Mouse (Mus musculus) MEL (cell line): ENCODE measurements around the gene Brd3os.

Experiments used
- BHLHE40 ChIP-seq: IDR thresholded peaks from 2 replicates; pipeline ENCODE4 v1.6.1; 2012; ENCODE audit warnings: low read depth, mild to moderate bottlenecking, inconsistent platforms, low read length, improper control_type of control experiment, borderline replicate concordance
- CTCF ChIP-seq, 3 experiments: IDR thresholded peaks in 2 of 3; conservative IDR thresholded peaks in 1 of 3; 2 replicates each; pipeline ENCODE4 v1.5.1; 2011 to 2012; ENCODE audit warnings: low read length in 3 of 3, low read depth in 2 of 3, mild to moderate bottlenecking in 2 of 3, improper control_type of control experiment in 1 of 3, inconsistent platforms in 1 of 3, mixed read lengths in 1 of 3, moderate library complexity in 1 of 3; ENCODE audit not compliant: control insufficient read depth in 1 of 3, insufficient read depth in 1 of 3, poor library complexity in 1 of 3, severe bottlenecking in 1 of 3
- KAT2A ChIP-seq: conservative IDR thresholded peaks from 2 replicates; pipeline ENCODE4 v1.6.1; 2012; ENCODE audit warnings: low read depth, low read length, improper control_type of control experiment, inconsistent platforms
- POLR2A ChIP-seq, 2 experiments: IDR thresholded peaks; 2 replicates each; pipeline ENCODE4 v1.6.1; 2011 to 2012; ENCODE audit warnings: low read length in 2 of 2, mild to moderate bottlenecking in 2 of 2, control low read depth in 1 of 2, improper control_type of control experiment in 1 of 2, low read depth in 1 of 2, moderate library complexity in 1 of 2; ENCODE audit not compliant: control insufficient read depth in 1 of 2, insufficient read depth in 1 of 2, poor library complexity in 1 of 2
- USF2 ChIP-seq, 2 experiments: IDR thresholded peaks; 2 replicates each; pipeline ENCODE4 v1.6.1; 2011 to 2012; ENCODE audit warnings: improper control_type of control experiment in 2 of 2, low read length in 2 of 2, borderline replicate concordance in 1 of 2, inconsistent platforms in 1 of 2, low read depth in 1 of 2, mild to moderate bottlenecking in 1 of 2; ENCODE audit not compliant: insufficient read depth in 1 of 2
- ZNF384 ChIP-seq: IDR thresholded peaks from 2 replicates; pipeline ENCODE4 v1.6.1; 2012; ENCODE audit warnings: low read depth, mild to moderate bottlenecking, inconsistent platforms, low read length, improper control_type of control experiment

- TF ChIP-seq CTCF (IDR thresholded peaks at IDR 0.05 in 2 of 3, conservative IDR thresholded peaks at IDR 0.05 in 1 of 3; ENCODE audit: control insufficient read depth in 1 of 3, insufficient read depth in 1 of 3, low read depth in 2 of 3, low read length in 3 of 3, poor library complexity in 1 of 3, severe bottlenecking in 1 of 3) = no peak
- no peak for TF ChIP-seq POLR2A (IDR thresholded peaks at IDR 0.05; ENCODE audit: control insufficient read depth in 1 of 2, insufficient read depth in 1 of 2, low read depth in 1 of 2, low read length in 2 of 2, poor library complexity in 1 of 2)
- TF ChIP-seq ZNF384 = no peak
- TF ChIP-seq KAT2A = no peak
- no peak for TF ChIP-seq USF2 (IDR thresholded peaks at IDR 0.05; ENCODE audit: borderline replicate concordance in 1 of 2, insufficient read depth in 1 of 2, low read depth in 1 of 2, low read length in 2 of 2)
- no peak for TF ChIP-seq BHLHE40
Measured at GRCm38 (mm10) chr2:27415060-27415783, 26.9 kb upstream of the Brd3os start.
